Mouse (Mus musculus) heart, adult 2 months (tissue): ENCODE data around the gene Cyp4f16.

Experiments
- CTCF ChIP-seq: fragments of 200-600 bp; IDR thresholded peaks from 2 replicates; pipeline ENCODE4 v1.8.1; 2022; ENCODE audit warnings: antibody characterized with exemption, mild to moderate bottlenecking, moderate library complexity
- EP300 ChIP-seq: fragments of 200-500 bp; IDR thresholded peaks from 2 replicates; pipeline ENCODE4 v1.6.1; 2011; ENCODE audit warnings: low read depth, low read length, control low read depth; ENCODE audit not compliant: insufficient read depth
- POLR2A ChIP-seq: fragments of 200-500 bp; IDR thresholded peaks from 2 replicates; pipeline ENCODE4 v1.6.1; 2011; ENCODE audit warnings: mild to moderate bottlenecking, low read depth, low read length, control low read depth; ENCODE audit not compliant: insufficient read depth

- no peak for TF ChIP-seq CTCF
- 0 out of 2 replicates have a peak, but pooled peaks have one; percentile 13 for TF ChIP-seq EP300
- TF ChIP-seq POLR2A = no peak
Measured at GRCm38 (mm10) chr17:32534068-32534467, 2.3 kb upstream of the Cyp4f16 start.
